Mouse (Mus musculus) forebrain, postnatal 0 days (tissue): ENCODE measurements at regions not wholly inside any gene's neighbourhood (a gene's known extent, or its start where the extent isn't known, plus 50 kb on each side); places are given as distances from the start of the nearest gene placed in this dataset.
"Not testable (repeated sequence)": the region's sequence is repeated elsewhere in the genome, so short reads cannot be mapped to it uniquely, and the experiment has no call there.

Experiments
- ATAC-seq: fragments of 200-750 bp; cut with Nextera tagmentation; 2 replicates; pipeline ENCODE4 v1.8.0; 2017; ENCODE audit warnings: mild to moderate bottlenecking, moderate library complexity
- DNase-seq: peaks from one replicate; pipeline ENCODE4 v3.0.0-alpha.2; 2015
- H3K27ac ChIP-seq: fragments of 300-500 bp; sonication (generic); 2 replicates; pipeline ENCODE4 v1.5.1; 2014; ENCODE audit warnings: low read depth, mild to moderate bottlenecking, antibody characterized with exemption, low read length, moderate library complexity, mixed read lengths
- H3K27me3 ChIP-seq: fragments of 300-500 bp; sonication (generic); 2 replicates; pipeline ENCODE4 v1.6.1; 2014; ENCODE audit warnings: mild to moderate bottlenecking, low read length, mixed read lengths; ENCODE audit not compliant: insufficient read depth
- H3K36me3 ChIP-seq: fragments of 300-500 bp; sonication (generic); 2 replicates; pipeline ENCODE4 v1.6.1; 2014; ENCODE audit warnings: mild to moderate bottlenecking, moderate library complexity; ENCODE audit not compliant: insufficient read depth
- H3K4me1 ChIP-seq: fragments of 300-500 bp; sonication (generic); 2 replicates; pipeline ENCODE4 v1.6.1; 2014; ENCODE audit warnings: antibody characterized with exemption; ENCODE audit not compliant: insufficient read depth
- H3K4me2 ChIP-seq: fragments of 300-500 bp; sonication (generic); 2 replicates; pipeline ENCODE4 v1.6.1; 2014; ENCODE audit warnings: low read depth, mild to moderate bottlenecking, moderate library complexity
- H3K4me3 ChIP-seq: fragments of 300-500 bp; sonication (generic); 2 replicates; pipeline ENCODE4 v1.5.1; 2014; ENCODE audit warnings: low read depth, low read length, mixed read lengths
- H3K9ac ChIP-seq: fragments of 300-500 bp; sonication (generic); 2 replicates; pipeline ENCODE4 v1.6.1; 2014; ENCODE audit warnings: mild to moderate bottlenecking
- H3K9me3 ChIP-seq: fragments of 300-500 bp; sonication (generic); 2 replicates; pipeline ENCODE4 v1.6.1; 2016; ENCODE audit warnings: low read length
- CTCF ChIP-seq: sonication (generic); IDR thresholded peaks from 2 replicates; pipeline ENCODE4 v1.5.1; 2016; ENCODE audit warnings: antibody characterized with exemption, control low read depth, low read depth
- WGBS: fragments of 180-500 bp; shearing (Covaris S2); extraction: QIAGEN DNeasy Blood & Tissue Kit; methylation state at CpG from one replicate; pipeline ENCODE4 v1.1.7; 2014; 5-methylcytosine and 5-hydroxymethylcytosine counted together

DNA sequence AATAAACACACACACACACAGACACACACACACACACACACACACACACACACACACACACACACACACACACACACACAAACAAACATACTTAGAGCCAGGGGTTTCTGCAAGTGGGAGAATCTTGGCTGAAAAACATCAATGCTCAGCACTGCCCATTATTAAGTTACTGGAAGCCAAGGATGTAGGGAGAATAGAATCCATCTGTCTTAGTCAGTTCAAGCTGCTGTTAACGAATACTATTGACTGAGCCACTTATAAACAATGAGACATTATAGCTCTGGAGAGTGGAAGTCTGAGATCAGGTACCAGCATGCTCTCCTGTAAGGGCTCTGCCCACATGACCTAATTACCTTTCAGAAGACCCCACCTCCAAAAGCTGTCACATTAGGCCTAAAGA lies 87.4 kb downstream of the Fam174b start:
- 23% methylated on average over 1 of the region's 1 CpGs for WGBS
- Histone ChIP-seq H3K4me1 (no peaks in the 10 kb centered on the region), H3K9me3 (no peaks in the 10 kb centered on the region), H3K4me3 (no peak overlapping the region), H3K27ac (no peak overlapping the region), H3K27me3 (no peaks in the 10 kb centered on the region), H3K9ac (no peak overlapping the region), H3K36me3 (no peaks in the 10 kb centered on the region), H3K4me2 (no peak overlapping the region)
- no peak for ATAC-seq
- no peak for TF ChIP-seq CTCF
- DNase-seq: no peak

GRCm38 (mm10) chr7:73830581-73830980 lies 90.5 kb downstream of the Fam174b start:
- H3K27me3 ChIP-seq: no peaks in the 10 kb centered on the region
- no peaks in the 10 kb centered on the region for H3K9me3 ChIP-seq
- no peak overlapping the region for H3K4me3 ChIP-seq
- ATAC-seq: no peak
- H3K4me1 ChIP-seq: no peaks in the 10 kb centered on the region
- no peak overlapping the region for H3K9ac ChIP-seq
- no peaks in the 10 kb centered on the region for H3K36me3 ChIP-seq
- no peak overlapping the region for H3K27ac ChIP-seq
- no peak overlapping the region for H3K4me2 ChIP-seq
- 84% methylated on average over 6 of the region's 6 CpGs for WGBS
- no peak for DNase-seq
- no peak for TF ChIP-seq CTCF

GRCm38 (mm10) chr7:73840381-73840780 lies 100.3 kb downstream of the Fam174b start:
- Histone ChIP-seq H3K4me2 (no peak overlapping the region), H3K9me3 (0 out of 2 replicates have a peak, but pooled peaks cover 3% of the 10 kb centered on the region), H3K9ac (no peak overlapping the region), H3K36me3 (no peaks in the 10 kb centered on the region), H3K4me1 (no peaks in the 10 kb centered on the region), H3K4me3 (no peak overlapping the region), H3K27me3 (no peaks in the 10 kb centered on the region), H3K27ac (no peak overlapping the region)
- DNase-seq (no peak), ATAC-seq (no peak)
- 79% methylated on average over 3 of the region's 3 CpGs for WGBS
- no peak for TF ChIP-seq CTCF

DNA sequence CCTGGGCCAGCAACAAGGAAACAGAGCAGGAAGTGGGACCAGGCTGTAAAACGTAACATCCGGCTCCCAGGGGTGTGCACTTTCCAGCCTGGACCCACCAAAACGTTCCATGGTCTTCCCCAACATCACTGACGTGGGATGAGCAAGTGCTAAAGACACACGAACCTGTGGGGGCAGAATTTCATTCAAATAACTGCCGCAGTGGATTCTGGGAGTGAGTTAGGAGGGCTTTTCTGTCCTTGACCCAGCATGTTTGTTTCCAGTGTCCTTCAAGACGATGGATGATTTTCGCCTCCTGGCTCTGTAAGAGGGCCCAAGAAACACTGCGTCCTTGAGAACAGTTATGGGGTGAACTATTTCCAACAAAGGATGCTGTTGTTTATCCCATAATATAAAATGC lies 112.1 kb downstream of the Fam174b start:
- Histone ChIP-seq H3K27me3 (no peaks in the 10 kb centered on the region), H3K9me3 (no peaks in the 10 kb centered on the region), H3K9ac (no peak overlapping the region), H3K4me3 (no peak overlapping the region), H3K36me3 (no peaks in the 10 kb centered on the region), H3K27ac (no peak overlapping the region), H3K4me1 (no peaks in the 10 kb centered on the region), H3K4me2 (no peak overlapping the region)
- no peak for TF ChIP-seq CTCF
- WGBS: 86% methylated on average over 9 of the region's 9 CpGs
- no peak for DNase-seq
- no peak for ATAC-seq

- ATAC-seq, H3K4me1 ChIP-seq, H3K9me3 ChIP-seq, H3K27ac ChIP-seq, H3K4me3 ChIP-seq, DNase-seq, H3K4me2 ChIP-seq, H3K27me3 ChIP-seq, H3K9ac ChIP-seq, H3K36me3 ChIP-seq: not testable (repeated sequence)
- WGBS: 66% methylated on average over 3 of the region's 3 CpGs
Measured at GRCm38 (mm10) chr7:73853296-73853950, 113.3 kb downstream of the Fam174b start.

- H3K4me3 ChIP-seq: no peak overlapping the region
- peak; percentile 46 for DNase-seq
- H3K4me2 ChIP-seq: no peak overlapping the region
- WGBS: 50% methylated on average over 4 of the region's 4 CpGs
- H3K9ac ChIP-seq: no peak overlapping the region
- H3K36me3 ChIP-seq: no peaks in the 10 kb centered on the region
- H3K27me3 ChIP-seq: no peaks in the 10 kb centered on the region
- peak; percentile 75 for TF ChIP-seq CTCF
- no peaks in the 10 kb centered on the region for H3K9me3 ChIP-seq
- H3K4me1 ChIP-seq: no peaks in the 10 kb centered on the region
- no peak overlapping the region for H3K27ac ChIP-seq
- no peak for ATAC-seq
Measured at GRCm38 (mm10) chr7:73855489-73855888, 115.4 kb downstream of the Fam174b start.

GRCm38 (mm10) chr7:73856908-73857307 lies 116.8 kb downstream of the Fam174b start:
- WGBS: 28% methylated on average over 6 of the region's 6 CpGs
- Histone ChIP-seq H3K9ac (no peak overlapping the region), H3K36me3 (no peaks in the 10 kb centered on the region), H3K27me3 (no peaks in the 10 kb centered on the region), H3K27ac (no peak overlapping the region), H3K4me2 (no peak overlapping the region), H3K9me3 (no peaks in the 10 kb centered on the region), H3K4me1 (no peaks in the 10 kb centered on the region), H3K4me3 (no peak overlapping the region)
- no peak for DNase-seq
- ATAC-seq: no peak
- no peak for TF ChIP-seq CTCF
